Mouse (Mus musculus) kidney, postnatal 0 days (tissue): ENCODE data around the gene Serpinb12. TPM values are rescaled to one million over a fixed set of nuclear protein-coding genes. Genes with fewer than 3 reads are reported as not detected.
"Not testable (repeated sequence)": the region's sequence is repeated elsewhere in the genome, so short reads cannot be mapped to it uniquely, and the experiment has no call there.

Experiments used
- ATAC-seq: fragments of 200-750 bp; cut with Nextera tagmentation; replicated peaks from 2 replicates; pipeline ENCODE4 v1.8.0; 2017; ENCODE audit warnings: low read depth, moderate number of reproducible peaks, moderate TSS enrichment, moderate library complexity; ENCODE audit not compliant: low FRiP score
- DNase-seq: peaks from one replicate; pipeline ENCODE4 v3.0.0-alpha.2; 2016; ENCODE audit warnings: low spot score
- H3K27ac ChIP-seq: fragments of 300-500 bp; sonication (generic); 2 replicates; pipeline ENCODE4 v1.5.1; 2014; ENCODE audit warnings: mild to moderate bottlenecking
- H3K27me3 ChIP-seq: fragments of 300-500 bp; sonication (generic); 2 replicates; pipeline ENCODE4 v1.6.1; 2014; ENCODE audit warnings: low read length, mixed read lengths; ENCODE audit not compliant: insufficient read depth
- H3K36me3 ChIP-seq: fragments of 300-500 bp; sonication (generic); 2 replicates; pipeline ENCODE4 v1.6.1; 2014; ENCODE audit warnings: low read length, mixed read lengths; ENCODE audit not compliant: insufficient read depth
- H3K4me1 ChIP-seq: fragments of 300-500 bp; sonication (generic); replicated peaks from 2 replicates; pipeline ENCODE4 v1.6.1; 2014; ENCODE audit warnings: antibody characterized with exemption, low read length, mixed read lengths; ENCODE audit not compliant: insufficient read depth
- H3K4me2 ChIP-seq: fragments of 300-500 bp; sonication (generic); 2 replicates; pipeline ENCODE4 v1.6.1; 2014; ENCODE audit warnings: mild to moderate bottlenecking, low read length, moderate library complexity, mixed read lengths
- H3K4me3 ChIP-seq: fragments of 300-500 bp; sonication (generic); replicated peaks from 2 replicates; pipeline ENCODE4 v1.5.1; 2014; ENCODE audit warnings: low read depth, low read length
- H3K9ac ChIP-seq: fragments of 300-500 bp; sonication (generic); 2 replicates; pipeline ENCODE4 v1.6.1; 2014; ENCODE audit warnings: low read depth, low read length
- H3K9me3 ChIP-seq: fragments of 300-500 bp; sonication (generic); replicated peaks from 2 replicates; pipeline ENCODE4 v1.6.1; 2016; ENCODE audit warnings: low read length, inconsistent platforms, mixed read lengths
- CTCF ChIP-seq: IDR thresholded peaks from 2 replicates; pipeline ENCODE4 v1.5.1; 2016; ENCODE audit warnings: antibody characterized with exemption, low read depth, mild to moderate bottlenecking, moderate library complexity
- WGBS: fragments of 180-500 bp; shearing (Covaris S2); extraction: QIAGEN DNeasy Blood & Tissue Kit; methylation state at CpG from one replicate; pipeline ENCODE4 v1.1.7; 2014; 5-methylcytosine and 5-hydroxymethylcytosine counted together
- polyA plus RNA-seq: library from polyadenylated mRNA; unstranded; fragments of >200 nt; fragmentation: Nextera tagmentation; extraction: Ambion mirVana; gene quantifications from 2 replicates; pipeline ENCODE4 v1.2.1, GENCODE M21; 2015

Serpinb12 gene
- polyA plus RNA-seq: 0.11 and 0.17 TPM in 2 replicates

DNA sequence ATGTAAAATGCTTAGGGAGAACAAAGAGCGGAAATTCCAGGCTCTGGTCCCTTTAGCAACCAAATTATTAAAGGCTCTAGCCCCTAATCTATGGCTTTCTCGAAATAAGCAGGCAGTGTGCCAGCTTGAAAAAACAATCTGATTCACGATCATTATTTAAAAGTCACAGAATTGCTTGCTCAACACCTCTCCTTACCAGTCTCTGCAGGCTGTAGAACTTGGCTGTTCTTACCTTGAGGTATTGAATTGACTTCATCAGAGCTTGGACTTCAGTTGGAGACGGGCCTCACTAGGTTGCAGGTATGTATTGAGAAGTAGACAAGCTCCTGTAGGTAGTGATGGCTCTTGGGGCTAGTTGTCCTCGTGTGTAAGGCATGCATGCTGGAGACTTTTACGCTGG lies at the start of gene Serpinb12:
Gene Serpinb12, plus strand, starts transcription at position 185 of the 400 bp plus-strand sequence.
- Histone ChIP-seq H3K27me3 (no peaks in the 10 kb centered on the region), H3K4me1 (no peaks in the 10 kb centered on the region), H3K4me3 (no peak within 1 kb of the TSS), H3K36me3 (no peaks in the 10 kb centered on the region), H3K27ac (no peak within 1 kb of the TSS), H3K4me2 (no peak within 1 kb of the TSS), H3K9ac (no peak within 1 kb of the TSS), H3K9me3 (no peaks in the 10 kb centered on the region)
- no peak for TF ChIP-seq CTCF
- WGBS: 78% methylated on average over 6 of the region's 6 CpGs
- no peak for DNase-seq
- ATAC-seq: no peak

DNA sequence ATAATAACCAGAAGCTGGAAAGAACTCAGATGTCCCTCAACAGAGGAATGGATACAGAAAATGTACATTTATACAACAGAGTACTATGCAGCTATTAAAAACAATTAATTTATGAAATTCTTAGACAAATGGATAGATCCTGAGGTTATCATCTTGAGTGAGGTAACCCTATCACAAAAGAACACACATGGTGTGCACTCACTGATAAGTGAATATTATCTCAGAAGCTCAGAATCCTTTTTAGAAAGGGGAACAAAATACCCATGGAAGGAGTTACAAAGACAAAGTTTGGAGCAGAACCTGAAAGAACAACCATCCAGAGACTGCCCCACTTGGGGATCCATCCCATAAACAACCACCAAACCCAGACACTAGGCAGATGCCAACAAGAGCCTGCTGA lies 39.1 kb upstream of the Serpinb12 start:
- not testable (repeated sequence) for H3K9me3 ChIP-seq, H3K36me3 ChIP-seq, H3K4me1 ChIP-seq, DNase-seq, H3K27ac ChIP-seq, H3K27me3 ChIP-seq, H3K4me3 ChIP-seq, H3K9ac ChIP-seq, ATAC-seq, H3K4me2 ChIP-seq

DNA sequence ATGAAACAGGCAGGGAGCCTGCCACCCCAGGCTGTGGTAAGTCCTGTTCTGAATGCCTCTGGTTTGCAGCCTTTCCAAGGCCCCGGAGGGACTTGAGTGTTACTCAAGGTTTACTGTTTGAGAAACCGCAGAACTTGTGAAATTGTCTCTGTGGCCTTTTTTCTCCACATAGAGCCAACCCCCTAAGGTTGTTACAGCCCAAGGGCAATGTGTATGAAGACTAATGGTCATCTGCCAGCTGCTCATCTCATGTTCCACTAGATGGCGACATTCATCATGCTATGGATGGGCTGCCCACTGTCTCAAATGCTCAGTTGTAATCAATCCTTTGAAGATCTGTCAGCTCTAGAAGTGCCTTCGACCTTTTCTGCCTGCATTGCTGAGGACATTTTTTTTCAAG lies 32.8 kb upstream of the Serpinb12 start:
- peak; percentile 74 for TF ChIP-seq CTCF
- H3K9me3 ChIP-seq: no peaks in the 10 kb centered on the region
- no peaks in the 10 kb centered on the region for H3K36me3 ChIP-seq
- no peak overlapping the region for H3K4me3 ChIP-seq
- H3K27ac ChIP-seq: no peak overlapping the region
- WGBS: 31% methylated on average over 4 of the region's 4 CpGs
- no peak overlapping the region for H3K9ac ChIP-seq
- peak; percentile 36 for DNase-seq
- no peak for ATAC-seq
- no peaks in the 10 kb centered on the region for H3K27me3 ChIP-seq
- no peak overlapping the region for H3K4me2 ChIP-seq
- no peaks in the 10 kb centered on the region for H3K4me1 ChIP-seq

DNA sequence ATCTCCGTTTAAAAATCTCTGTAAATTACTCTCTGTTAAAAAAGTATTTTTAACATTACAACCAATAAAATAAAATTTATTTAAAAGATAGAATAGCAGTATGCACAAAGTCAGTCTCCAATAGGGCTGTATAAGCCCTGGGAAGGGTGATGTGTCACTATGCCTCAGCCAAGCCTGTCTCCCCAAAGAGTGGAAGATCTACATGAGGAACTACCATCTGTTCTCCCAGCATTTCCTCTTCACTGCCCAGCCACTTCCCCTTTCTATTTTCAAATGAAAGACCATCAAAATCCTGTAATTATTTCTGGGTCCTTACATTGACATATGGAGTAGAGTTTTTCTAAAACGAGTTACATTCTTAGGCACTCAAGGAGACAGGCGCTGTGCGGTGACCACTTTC lies 2.3 kb upstream of the Serpinb12 start:
- Histone ChIP-seq H3K27ac (no peak overlapping the region), H3K9ac (no peak overlapping the region), H3K27me3 (no peaks in the 10 kb centered on the region), H3K4me3 (no peak overlapping the region), H3K4me1 (no peaks in the 10 kb centered on the region), H3K4me2 (no peak overlapping the region), H3K9me3 (no peaks in the 10 kb centered on the region), H3K36me3 (no peaks in the 10 kb centered on the region)
- WGBS: 77% methylated on average over 4 of the region's 4 CpGs
- TF ChIP-seq CTCF: no peak
- no peak for DNase-seq
- no peak for ATAC-seq

DNA sequence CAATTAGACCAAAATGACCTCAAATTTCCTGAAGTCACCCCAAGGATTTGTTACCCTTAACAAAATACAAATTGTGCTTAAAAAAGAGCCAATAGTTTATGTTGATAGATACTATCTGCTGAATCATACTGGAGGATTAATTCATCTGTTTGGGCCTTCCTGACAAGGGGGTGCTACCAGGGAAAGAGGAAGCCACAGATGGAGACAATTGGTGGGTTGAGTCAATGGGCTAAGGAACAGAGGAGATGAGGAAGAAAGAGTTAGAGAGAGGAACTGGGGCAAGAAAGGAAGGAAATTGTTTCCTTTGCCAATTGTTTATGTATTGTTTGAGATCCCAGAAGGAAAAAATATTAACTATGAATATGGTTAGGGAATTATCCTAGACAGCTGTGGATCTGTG lies 591 bp upstream of the Serpinb12 start:
- no peak overlapping the region for H3K9ac ChIP-seq
- ATAC-seq (no peak), DNase-seq (no peak)
- no peaks in the 10 kb centered on the region for H3K36me3 ChIP-seq
- H3K27ac ChIP-seq: no peak overlapping the region
- no peaks in the 10 kb centered on the region for H3K27me3 ChIP-seq
- no peak overlapping the region for H3K4me3 ChIP-seq
- no peak overlapping the region for H3K4me2 ChIP-seq
- no peaks in the 10 kb centered on the region for H3K9me3 ChIP-seq
- TF ChIP-seq CTCF: no peak
- H3K4me1 ChIP-seq: no peaks in the 10 kb centered on the region

DNA sequence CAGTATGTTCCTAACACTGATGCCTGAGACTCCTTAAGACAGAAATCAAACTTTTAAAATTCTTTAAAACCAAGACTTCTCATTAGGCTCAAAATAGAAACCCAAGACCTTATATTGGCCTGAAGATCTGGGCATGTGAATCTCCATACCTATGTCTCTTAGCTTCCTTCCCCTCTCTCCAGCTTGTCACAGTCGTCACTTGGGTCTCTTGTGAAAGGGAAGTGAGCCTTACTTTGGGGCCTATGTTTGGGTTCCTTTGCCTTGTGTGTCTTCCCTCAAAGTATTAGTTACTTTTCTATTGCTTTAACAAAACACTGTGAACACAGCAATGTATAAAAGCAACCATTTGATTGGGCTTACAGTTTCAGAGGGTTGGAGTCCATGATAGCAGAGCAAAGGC lies 13.0 kb downstream of the Serpinb12 start:
- no peak for DNase-seq
- no peak overlapping the region for H3K4me3 ChIP-seq
- WGBS: 81% methylated on average over 1 of the region's 1 CpGs
- H3K4me1 ChIP-seq: no peaks in the 10 kb centered on the region
- H3K27ac ChIP-seq: no peak overlapping the region
- H3K27me3 ChIP-seq: no peaks in the 10 kb centered on the region
- TF ChIP-seq CTCF: no peak
- no peaks in the 10 kb centered on the region for H3K9me3 ChIP-seq
- no peak for ATAC-seq
- no peak overlapping the region for H3K9ac ChIP-seq
- no peak overlapping the region for H3K4me2 ChIP-seq
- no peaks in the 10 kb centered on the region for H3K36me3 ChIP-seq

DNA sequence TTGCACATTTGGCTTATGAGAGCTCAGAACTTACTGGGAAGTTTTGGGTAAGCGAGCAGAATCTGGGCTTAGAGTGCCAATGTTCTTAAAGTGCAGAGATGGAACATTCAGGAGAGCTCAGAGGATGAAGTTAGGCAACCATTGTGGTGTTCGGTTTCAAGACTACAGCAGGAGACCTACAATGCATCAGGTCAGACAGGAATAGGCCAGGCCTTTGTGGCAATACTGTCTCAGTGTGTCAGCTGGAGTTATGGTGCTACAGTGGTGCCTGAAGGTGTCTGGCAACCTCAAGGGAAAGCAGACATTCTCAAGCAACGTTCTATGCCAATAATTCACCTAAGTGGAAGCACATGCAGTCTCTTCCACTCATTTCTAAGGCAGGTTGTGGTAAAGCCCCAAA lies 25.7 kb downstream of the Serpinb12 start:
- whole genome bisulfite sequencing: 66% methylated on average over 3 of the region's 3 CpGs
- Histone ChIP-seq H3K4me3 (no peak overlapping the region), H3K27ac (no peak overlapping the region), H3K4me2 (no peak overlapping the region), H3K27me3 (no peaks in the 10 kb centered on the region), H3K36me3 (no peaks in the 10 kb centered on the region), H3K4me1 (no peaks in the 10 kb centered on the region), H3K9ac (no peak overlapping the region), H3K9me3 (no peaks in the 10 kb centered on the region)
- no peak for TF ChIP-seq CTCF
- DNase-seq: no peak
- ATAC-seq: no peak
